Mouse (Mus musculus) gastrocnemius, postnatal 4 days (tissue): Measurements from ENCODE around the gene Farsa. TPM values are rescaled to one million over a fixed set of nuclear protein-coding genes. Genes with fewer than 3 reads are reported as not detected.
"Not testable (repeated sequence)": the region's sequence is repeated elsewhere in the genome, so short reads cannot be mapped to it uniquely, and the experiment has no call there.

Source experiments
- DNase-seq, 2 experiments: peaks; one replicate each; pipeline ENCODE4 v3.0.0; 2021 to 2022; ENCODE audit warnings: low spot score in 2 of 2, mixed read lengths in 2 of 2
- long read RNA-seq, 2 experiments: library from polyadenylated mRNA; stranded (forward); transcript quantifications; one replicate each; pipeline ENCODE4 v2.0.0; 2021
- total RNA-seq, 2 experiments: library from RNA; stranded (reverse); gene quantifications; 2 replicates each; pipeline ENCODE4 v1.2.3; 2021

Gene Farsa
- total RNA-seq, result 10 to 100 TPM; 37.2 to 41.3 TPM
- long read RNA-seq, experiment 1, transcript Farsa-201 (13 exons, 1,826 nt), result major isoform, 41 of 54 reads
- long read RNA-seq, experiment 1, partial matches to known transcripts, result 2 of 54 reads
- long read RNA-seq, experiment 1, other reads (novel, unspliced or antisense), result 9 of 54 reads
- long read RNA-seq, experiment 2, transcript Farsa-201 (13 exons, 1,826 nt), result major isoform, 35 of 48 reads
- long read RNA-seq, experiment 2, partial matches to known transcripts, result 0 of 48 reads
- long read RNA-seq, experiment 2, other reads (novel, unspliced or antisense), result 10 of 48 reads

DNA sequence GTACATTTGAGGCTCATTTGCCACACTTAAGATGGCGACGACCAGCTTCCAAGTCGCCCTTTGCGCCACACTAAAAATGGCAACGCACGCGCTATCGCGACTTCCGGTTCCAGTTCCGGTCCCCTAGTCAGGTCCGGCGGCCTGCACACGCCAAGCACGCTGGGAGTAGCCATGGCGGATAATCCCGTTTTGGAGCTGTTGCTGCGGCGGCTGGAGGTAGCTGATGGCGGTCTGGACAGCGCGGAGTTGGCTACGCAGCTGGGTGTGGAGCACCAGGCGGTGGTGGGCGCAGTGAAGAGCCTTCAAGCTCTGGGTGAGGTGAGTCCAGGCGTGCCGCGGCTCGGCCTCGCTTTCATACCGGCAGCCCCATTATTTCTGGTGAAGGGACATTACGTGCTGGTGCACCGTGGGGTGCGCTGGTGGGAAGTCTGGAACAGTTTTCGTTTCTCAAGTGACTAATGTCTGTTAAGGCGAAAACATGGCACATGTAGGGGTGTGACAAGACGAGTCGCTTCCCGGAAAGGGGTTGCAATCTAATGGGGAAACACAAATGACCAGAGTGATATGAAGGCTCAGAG lies at the start of gene Farsa:
Gene Farsa, plus strand, starts transcription at position 126 of the 578 bp plus-strand sequence.
- peak; percentile 82 to 93 for DNase-seq

DNA sequence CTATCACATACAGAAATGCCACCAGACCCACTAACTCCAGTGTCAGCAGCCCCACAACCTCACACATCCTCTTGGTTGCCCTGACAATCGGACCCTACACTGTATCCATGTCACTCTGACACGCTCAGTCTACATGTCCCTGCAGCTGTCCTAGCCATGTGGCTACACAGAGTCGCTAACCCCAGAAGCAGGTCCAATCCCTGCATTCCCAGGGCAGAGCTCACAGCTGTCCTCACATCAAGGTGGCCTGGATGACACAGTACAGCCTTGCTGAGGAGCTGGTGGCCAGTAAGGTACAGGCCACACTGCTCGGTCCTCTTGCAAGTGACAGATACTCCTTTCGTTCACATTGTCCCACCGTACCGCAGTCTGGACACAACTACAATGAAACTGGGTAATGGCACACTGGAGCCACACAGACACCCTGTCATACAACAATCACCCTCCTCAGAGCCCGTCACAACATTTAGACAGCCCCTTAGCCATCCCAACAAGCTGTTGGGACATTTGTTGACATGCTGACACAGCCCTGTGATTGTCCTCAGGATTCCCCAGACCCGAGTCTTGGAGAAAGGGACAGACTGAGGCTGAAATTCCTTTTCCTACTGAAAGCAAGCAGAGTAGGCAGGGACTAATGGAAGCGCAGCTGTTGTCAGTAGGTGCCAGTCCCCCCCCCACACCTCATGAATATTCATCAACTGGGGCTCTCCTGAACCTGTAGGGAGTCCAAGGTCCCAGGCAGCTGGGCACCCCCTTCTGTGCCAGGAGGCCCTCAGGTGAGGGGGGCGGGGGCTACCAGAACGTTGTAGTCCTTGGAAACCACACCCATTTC lies 47.5 kb upstream of the Farsa start:
- peak in 1 of 2 experiments; percentile 12 for DNase-seq

DNA sequence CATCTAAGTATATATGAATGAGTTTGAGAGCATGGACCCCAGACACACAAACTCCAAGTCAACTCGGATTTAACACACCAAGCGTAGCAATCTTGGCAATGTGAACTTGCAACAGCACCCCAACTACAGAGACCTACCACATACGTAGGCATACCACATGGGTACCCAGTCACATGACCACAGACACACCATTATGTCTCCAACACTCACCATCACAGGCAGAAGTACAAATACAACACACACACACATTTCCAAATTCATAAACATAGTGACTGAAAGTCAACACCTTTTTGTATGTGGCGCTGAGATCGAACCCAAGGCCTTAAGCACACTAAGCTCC lies 46.9 kb upstream of the Farsa start:
- DNase-seq, result no peak

DNA sequence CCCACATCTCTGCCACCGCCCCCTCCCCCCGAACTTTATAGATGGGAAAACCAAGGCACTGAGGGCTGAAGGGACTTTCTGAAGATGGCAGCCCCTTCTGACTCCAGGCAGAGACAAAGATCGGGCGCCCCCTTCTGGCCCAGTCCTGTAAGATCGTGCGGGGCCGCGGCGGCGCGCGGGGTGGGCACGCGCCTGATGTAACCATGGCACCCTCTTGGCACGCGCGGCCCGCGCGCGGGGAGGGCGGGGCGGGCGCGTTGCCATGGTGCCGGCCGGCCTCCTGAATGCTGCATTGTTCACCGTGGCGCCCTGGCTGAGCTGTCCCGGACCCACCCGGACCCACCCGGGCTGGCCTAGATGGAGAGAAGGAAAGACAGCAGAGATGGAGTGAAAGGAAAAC lies 45.9 kb upstream of the Farsa start:
- DNase-seq, result peak; percentile 94 to 96

DNA sequence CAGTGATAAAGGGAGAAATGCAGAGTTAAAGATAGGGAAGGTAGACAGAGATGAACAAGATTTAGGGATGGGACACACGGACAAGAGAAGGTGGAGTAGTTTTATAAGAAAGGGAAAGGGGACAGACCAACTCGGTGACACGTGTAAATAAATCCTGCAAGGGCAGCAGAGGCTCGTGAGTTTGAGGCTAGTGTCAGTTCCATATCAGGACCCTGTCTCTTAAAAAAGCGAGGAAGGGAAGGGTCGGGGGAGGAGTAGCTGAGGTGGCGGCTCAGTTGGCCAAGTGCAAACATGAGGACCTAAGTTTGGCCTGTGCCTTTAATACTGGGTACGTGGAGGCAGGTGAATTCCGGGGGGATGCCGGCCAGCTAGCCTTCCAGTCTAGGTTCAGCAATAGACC lies 45.5 kb upstream of the Farsa start:
- DNase-seq, result peak in 1 of 2 experiments; percentile 14

- DNase-seq, result peak; percentile 70 to 84
Measured at GRCm38 (mm10) chr8:84813059-84813458, 43.7 kb upstream of the Farsa start.

DNA sequence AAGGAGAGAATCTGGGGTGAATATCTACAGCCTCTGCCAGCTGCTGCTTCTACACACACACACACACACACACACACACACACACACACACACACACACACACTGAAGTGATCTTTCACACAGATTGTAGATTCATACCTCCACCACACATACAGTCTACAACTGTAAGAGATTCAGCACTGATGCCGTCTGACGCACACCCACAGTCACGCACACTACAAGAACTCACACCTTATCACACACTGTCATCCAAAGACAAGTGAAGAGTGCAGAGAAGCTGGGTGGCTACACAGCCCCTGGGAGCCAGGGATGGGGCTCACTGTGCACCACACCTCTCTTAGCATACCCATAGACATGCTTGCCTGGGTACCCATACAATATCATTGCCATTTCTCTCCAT lies 43.0 kb upstream of the Farsa start:
- DNase-seq, result no peak

DNA sequence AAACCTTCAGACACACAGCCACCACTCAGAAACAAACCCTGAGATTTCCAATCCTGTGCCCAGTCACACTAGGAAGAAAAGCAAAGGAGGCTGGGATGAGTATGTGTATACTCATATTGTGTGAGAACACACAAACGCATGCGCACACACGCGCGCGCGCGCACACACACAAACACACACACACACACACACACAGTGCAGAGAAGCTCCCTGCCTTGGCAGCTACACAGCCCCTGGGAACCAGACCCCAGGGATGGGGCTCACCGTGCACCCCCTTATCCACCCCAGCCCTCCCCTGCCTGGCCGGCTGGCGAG lies 42.6 kb upstream of the Farsa start:
- no peak for DNase-seq

- DNase-seq, result peak; percentile 28 to 55
Measured at GRCm38 (mm10) chr8:84814555-84815441, 42.0 kb upstream of the Farsa start.

DNA sequence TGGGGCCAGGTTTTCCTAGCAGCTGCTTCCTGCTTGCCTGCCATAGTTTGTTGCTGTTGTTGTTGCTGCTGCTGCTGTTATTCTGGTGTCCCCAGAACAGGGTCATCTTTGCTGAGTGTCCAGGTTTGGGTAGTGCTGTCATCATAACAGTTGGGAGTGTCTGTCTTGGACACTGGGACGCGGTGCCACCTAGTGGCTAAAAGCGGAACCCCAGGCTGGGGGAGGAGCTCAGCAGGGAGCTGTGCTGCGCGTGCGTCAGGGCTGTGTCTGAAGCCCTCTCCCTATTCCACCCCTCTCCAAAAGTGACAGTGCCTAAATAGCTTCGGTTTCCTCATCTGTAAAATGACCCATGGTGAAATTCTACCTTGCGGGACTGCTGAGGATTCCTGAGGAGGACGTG lies 41.2 kb upstream of the Farsa start:
- DNase-seq, result peak; percentile 97 to 98

GRCm38 (mm10) chr8:84816117-84816516 lies 40.7 kb upstream of the Farsa start:
- peak in 1 of 2 experiments; percentile 15 for DNase-seq

DNA sequence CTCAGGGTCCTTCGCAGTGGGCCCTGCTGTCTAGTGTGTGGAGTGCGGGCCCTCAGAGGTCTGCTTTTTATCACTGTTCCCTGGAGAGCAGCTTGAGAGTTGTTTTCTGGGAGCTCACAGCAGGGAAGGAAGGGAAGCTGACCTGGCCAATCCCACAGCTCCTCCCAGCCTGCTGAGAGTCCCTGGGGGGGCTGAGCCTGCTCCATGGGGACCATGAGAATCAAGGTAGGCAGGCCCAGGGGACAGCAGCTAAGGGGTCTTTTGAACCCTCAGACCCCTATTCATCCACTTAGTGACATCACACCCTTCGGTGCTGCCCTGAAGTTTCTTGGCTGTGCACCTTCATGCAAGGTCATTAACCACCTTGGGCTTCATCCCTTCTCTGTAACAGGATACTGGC lies 34.1 kb upstream of the Farsa start, which contains the start of gene Dand5:
Gene Dand5, minus strand, starts transcription at position 101 of the 400 bp plus-strand sequence.
- peak in 1 of 2 experiments; percentile 14 for DNase-seq

GRCm38 (mm10) chr8:84823653-84824052 lies 33.1 kb upstream of the Farsa start:
- peak in 1 of 2 experiments; percentile 57 for DNase-seq

GRCm38 (mm10) chr8:84825636-84826035 lies 31.2 kb upstream of the Farsa start:
- DNase-seq, result no peak

DNA sequence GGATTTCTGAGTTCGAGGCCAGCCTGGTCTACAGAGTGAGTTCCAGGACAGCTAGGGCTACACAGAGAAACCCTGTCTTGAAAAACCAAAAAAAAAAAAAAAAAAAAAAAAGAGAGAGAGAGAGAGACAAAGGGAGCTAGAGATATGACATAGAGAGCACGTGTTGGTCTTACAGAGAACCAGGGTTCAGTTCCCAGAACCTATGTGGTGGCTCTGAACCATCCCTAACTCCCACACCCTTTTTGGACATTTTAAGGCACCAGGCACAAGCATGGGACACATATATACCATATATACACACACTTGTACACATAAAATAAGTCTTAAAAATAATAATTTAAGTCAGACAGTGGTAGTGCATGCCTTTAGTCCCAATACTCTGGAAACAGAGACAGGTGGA lies 30.3 kb upstream of the Farsa start:
- not testable (repeated sequence) for DNase-seq

DNA sequence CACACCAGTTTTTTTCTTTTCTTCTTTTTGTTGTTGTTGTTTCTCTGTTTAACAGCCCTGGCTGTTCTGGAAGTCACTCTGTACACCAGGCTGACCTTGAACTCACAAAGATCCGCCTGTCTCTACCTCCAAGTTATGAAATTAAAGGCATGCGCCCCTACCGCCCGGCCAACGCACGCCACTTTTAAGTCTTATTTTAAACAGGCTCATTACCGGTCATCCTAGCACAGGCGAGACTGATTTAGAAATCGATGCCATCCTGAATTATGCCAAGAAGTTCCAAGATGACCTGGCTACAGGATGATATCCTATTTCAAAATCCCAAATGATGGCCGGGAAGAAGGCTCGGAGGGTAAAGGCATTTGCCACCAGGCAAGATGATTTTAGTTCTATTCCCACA lies 25.3 kb upstream of the Farsa start, which contains the start of gene Gadd45gip1:
Gene Gadd45gip1, plus strand, starts transcription at position 33 of the 400 bp plus-strand sequence.
- no peak for DNase-seq

DNA sequence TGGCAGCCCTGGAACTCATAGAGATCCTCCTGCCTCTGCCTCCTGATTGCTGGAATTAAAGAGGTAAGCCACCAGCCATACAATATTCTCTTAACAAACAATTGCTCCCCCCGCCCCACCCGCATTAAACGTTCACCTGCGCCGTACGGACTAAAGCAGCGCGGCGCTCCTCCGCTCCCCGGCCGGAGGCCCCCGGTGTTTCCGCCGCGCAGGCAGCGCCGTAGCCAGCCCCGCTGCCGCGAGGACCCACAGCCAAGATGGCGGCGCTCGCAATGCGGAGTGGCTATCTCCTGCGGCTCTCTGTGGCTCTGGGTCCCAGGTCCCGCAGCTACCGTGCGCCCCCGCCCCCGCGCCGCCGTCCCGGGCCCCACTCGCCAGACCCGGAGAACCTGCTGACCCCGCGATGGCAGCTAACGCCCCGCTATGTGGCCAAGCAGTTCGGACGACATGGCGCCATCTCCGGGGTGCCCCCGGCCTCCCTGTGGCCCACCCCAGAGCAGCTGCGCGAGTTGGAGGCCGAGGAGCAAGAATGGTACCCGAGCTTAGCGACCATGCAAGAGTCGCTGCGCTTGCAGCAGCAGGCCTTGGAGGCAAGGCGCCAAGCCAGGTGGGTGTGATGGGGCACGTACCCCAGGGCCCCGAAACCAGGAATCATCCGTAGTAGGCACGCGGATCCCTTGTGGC lies 24.6 kb upstream of the Farsa start:
- peak; percentile 62 to 84 for DNase-seq

DNA sequence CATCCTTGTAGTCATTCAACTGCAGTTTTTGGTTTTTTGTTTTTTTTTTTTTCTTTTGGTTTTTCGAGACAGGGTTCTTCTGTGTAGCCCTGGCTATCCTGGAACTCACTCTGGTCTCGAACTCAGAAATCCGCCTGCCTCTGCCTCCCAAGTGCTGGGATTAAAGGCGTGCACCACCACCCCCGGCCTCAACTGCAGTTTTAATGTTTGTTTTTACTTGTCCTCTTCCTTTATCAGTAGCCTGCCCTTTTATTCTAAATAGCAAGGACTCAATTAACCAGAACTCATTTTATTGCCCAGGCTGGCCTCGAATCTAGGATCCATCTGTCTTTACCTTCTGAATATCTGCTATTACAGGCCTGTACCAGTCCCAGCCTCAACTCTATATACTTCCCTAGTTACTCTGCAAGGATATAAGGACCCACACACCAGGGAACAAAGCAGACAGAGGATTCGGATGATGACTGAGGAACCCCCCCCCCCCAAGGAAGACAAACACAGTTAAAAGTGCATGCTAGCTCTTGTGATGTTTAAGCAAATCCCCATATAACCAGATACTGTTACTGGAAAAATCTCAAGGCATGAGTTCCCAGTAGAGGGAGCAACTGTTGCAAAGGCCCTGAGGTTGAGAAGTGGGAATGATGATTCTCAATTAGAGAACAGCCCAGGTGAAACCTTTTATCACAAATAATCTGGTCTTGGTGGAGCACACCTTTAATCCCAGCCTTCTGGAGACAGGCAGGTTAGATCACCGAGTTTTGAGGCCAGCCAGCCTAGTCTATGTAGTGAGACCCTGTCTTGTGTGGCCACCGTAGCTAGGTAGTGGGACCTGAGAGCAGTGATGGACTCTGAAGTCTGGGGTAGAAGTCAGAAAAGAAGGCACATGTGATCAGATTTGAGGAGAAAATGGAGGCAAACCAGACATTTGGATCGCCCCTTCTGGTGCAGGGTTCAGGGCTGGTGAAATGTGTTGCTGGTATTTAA lies 23.7 kb upstream of the Farsa start:
- DNase-seq, result no peak
